Mouse (Mus musculus): Measurements from ENCODE around the gene Pirt.

Pirt gene

GRCm38 (mm10) chr11:66911811-66912210, at the start of gene Pirt:
Pirt (plus strand) TSS chr11:66911981.
- DNase-seq (ENCODE audit: low read depth), result no peak

GRCm38 (mm10) chr11:66871701-66872100, 40.1 kb upstream of the Pirt start:
- peak; percentile 9 for DNase-seq (ENCODE audit: low read depth)

- DNase-seq (ENCODE audit: low read depth), result no peak
These were observed 38.9 kb upstream of the Pirt start for GRCm38 (mm10) chr11:66872773-66873470.

DNA sequence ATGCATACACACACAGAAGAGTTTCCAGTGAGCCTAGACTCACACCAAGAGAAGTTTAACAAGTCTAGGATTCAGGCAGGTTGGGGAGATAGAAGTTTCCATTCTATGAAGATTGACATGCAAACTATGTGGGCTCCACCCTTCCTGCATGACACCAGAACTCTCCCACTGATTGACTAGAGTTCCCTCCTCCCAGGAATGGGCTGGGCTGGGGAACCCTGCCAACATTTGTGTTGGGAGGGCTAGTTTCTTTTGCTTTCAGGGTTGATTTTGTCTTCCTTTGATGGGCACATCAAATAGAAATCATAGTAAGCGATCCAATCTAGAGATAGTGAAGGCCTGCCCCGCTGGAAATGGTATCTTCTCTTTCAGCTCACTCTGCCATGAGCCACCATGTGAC, 30.5 kb upstream of the Pirt start:
- no peak for DNase-seq (ENCODE audit: low read depth)

DNA sequence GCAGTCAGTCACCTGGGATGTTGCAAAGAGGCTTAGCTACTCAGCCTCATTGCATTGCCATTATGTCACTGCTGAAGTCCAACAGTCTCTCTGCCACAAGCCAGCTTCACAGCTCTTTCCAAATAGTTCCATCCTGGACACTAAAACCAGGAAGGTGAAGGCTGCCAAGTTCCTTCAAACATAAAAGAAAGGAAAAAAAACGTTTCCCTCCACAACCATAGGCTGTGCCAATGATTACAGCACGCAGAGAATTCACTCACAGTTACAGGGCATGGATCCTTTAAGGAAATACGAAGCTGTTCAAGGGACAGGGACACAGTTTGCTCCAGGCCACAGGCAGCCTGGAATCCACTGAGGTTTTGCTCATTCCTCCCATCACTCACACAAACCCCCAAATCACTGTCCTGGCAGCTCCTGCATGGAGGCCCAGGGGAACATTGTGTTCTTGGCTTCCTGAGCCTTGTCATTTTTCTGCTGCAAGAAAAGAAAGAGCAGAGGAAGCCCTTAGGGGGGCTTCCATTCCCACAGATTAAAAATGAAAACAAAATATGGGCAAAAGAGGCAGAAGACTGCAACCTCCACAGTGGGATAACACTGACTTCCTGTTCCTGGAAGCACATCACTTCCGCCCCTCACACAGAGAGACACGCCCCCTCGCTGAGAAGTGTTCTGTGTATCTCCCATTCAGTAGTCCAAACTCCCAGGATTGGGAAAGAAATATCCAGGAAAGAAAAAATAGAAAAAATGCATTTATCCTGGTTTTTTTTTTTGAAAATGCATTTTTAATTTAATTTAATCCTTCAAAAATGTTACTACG, 29.3 kb upstream of the Pirt start:
- DNase-seq (ENCODE audit: low read depth), result no peak

GRCm38 (mm10) chr11:66892536-66892935, 19.2 kb upstream of the Pirt start:
- DNase-seq (ENCODE audit: low read depth), result no peak

- no peak for DNase-seq (ENCODE audit: low read depth)
These were observed 13.0 kb upstream of the Pirt start for GRCm38 (mm10) chr11:66898747-66899146.

- peak; percentile 22 for DNase-seq (ENCODE audit: low read depth)
These were observed 12.4 kb upstream of the Pirt start for GRCm38 (mm10) chr11:66899426-66899825.

DNA sequence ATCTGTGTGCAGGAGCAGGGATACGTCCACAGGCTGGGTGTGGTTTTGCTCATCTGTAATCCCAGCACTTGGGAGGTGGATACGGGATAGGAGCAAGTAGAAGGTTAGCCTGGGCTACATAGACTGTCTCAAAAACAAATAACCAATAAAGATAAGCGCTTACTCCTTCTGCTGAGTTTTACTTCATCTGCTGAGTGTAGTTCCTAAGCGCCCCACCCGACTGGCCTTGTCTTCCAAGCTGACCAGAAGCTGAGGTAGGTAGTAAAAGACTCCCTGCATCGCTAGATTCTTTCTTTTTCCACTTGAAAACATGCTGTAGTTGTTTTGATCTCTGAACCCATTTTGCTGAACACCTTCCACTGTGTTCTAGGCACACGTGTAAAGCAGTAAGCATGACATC, 9.0 kb upstream of the Pirt start:
- DNase-seq (ENCODE audit: low read depth), result no peak

DNA sequence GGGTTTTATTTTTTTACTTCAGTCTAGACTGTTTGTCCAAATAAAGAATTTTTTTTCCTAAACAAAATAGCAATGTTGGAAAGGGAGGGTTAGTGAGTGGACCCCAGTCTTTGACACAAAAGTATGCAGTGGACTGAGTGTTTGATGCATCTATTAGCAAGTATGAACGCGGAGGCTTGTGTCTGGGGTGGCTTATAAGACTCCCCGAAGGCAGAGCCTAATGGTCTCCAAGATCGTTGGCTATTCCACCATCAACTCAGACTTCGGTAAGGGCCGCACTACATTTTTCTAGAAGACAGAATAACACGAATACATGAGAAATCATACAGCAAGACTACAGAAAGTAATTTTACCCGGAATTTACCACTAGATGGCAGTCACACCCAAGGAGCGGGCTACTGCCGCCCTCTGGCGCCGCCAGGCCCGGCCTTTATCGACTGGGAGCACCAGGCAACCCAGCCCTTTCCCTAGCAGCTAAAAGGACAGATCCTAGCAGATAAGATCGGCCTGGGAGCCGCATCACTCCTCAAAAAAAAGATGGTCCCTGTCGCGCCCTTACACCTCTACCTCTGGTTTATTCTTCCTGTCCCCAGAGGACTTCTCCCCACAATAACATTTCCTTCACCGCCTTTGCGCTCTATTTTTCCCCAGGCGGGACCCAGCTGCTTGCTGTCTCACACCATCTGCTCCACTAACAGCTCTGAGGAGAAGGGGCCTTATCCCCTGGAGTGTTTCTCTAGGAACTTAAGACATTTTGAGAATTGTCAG, 6.0 kb upstream of the Pirt start:
- DNase-seq (ENCODE audit: low read depth), result peak; percentile 51

- DNase-seq (ENCODE audit: low read depth), result peak; percentile 39
These were observed 1.0 kb downstream of the Pirt start for GRCm38 (mm10) chr11:66912531-66913458.

DNA sequence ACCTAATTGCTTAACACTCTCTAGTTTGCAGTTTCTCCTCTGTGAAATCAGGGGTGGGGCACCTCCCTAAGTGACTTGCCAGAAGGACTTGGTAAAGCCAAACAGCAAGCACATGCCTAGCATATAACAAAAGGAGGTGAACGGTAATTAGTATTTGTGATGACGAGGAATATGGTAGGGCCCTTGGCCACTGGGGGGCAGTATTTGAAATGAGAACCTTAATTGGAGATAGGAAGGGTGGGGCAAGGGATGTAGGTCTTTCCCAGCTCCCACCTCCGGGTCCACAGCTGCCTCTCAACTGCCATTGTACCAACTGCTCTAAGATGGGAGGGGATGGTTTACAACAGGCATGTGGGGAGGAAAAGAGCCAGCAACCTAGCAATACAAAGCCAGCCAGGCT, 2.5 kb downstream of the Pirt start:
- DNase-seq (ENCODE audit: low read depth), result peak; percentile 20

DNA sequence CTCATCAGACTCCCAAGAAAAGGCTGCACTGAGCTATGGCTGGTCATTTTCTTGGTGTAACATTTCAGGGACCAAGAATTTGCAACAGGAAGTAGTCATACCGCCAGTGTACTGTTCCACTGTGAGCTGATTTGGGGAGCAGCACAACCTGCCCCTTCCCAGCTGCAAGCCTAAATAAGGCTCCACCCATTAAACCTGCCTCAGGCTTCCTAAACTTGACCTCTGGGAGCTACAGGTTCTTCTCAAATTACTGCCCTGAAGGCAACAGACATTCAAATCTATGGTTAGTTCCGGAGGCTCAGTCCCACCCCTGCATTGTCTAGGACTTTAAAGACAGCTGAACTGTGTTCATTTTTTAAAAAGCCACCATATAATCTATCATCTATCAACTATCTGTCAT, 8.2 kb downstream of the Pirt start:
- no peak for DNase-seq (ENCODE audit: low read depth)

DNA sequence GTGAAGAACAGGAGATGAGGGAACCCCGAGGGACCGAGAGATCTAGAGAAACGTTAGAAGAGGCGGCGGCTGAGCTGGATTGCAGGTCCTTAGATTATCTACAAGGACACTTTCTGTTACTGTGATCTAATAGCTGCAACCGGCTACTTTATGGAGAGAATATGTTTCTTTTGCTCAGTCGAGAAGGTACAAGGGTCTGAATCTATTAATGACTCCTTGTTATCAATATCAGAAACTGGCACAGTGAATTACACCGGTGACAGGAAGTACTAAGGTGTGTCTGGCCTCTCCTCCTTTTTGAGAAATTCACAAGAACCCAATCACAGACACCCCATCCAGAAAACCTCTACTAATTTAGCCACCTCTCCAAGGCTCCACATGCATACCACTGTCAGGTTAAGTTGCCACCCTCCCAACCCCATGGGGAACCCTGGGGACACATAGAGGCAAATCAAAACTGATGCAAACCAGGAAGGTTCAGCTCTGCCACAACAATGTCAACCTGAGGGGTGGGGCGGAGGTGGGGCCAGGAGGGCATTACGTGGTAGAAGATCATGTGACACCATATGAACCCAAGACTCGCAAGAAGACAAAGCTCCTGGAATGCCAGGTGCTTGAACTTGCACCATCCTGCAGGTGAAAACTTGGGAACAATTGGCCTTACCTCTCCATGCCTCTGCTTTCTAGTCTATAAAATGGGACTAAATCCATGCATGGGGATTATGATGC, 12.5 kb downstream of the Pirt start:
- DNase-seq (ENCODE audit: low read depth), result no peak

- no peak for DNase-seq (ENCODE audit: low read depth)
These were observed 16.5 kb downstream of the Pirt start for GRCm38 (mm10) chr11:66928311-66928710.

GRCm38 (mm10) chr11:66932827-66933599, 21.2 kb downstream of the Pirt start:
- DNase-seq (ENCODE audit: low read depth), result no peak

DNA sequence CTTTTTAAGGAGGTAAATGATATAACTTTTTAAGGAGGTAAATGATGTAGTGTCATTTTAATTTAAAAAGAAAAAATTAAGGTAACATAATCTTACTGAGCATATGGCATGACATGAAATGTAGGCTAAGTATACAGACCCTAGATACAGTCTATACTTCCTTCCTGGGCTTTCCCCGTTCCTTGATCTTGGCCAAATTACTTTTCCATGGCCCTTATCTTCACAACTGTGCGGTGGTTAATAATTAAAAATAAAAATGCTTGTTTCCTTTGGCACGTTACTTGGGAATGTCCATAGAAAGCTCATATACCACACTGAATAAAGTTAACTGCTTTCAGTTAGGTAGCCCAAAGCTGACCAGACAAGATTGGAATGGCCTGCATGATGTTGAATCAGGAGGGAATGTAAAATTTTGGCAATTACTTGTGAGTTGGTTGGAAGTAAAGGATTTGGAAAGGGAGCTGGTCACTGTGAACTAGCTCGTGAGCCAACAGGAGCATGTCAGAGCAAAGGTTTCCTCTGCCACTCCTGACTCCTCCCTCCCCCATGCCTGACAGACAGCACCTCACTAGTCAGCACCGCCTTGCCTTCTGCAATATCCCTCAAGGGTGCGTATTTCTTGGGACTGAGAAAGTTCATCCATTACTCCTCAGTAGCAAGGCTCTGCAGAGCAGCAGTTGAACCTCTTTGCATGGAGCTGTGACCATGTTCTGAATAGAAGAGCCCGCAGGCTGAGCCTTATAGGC, 22.8 kb downstream of the Pirt start:
- no peak for DNase-seq (ENCODE audit: low read depth)

DNA sequence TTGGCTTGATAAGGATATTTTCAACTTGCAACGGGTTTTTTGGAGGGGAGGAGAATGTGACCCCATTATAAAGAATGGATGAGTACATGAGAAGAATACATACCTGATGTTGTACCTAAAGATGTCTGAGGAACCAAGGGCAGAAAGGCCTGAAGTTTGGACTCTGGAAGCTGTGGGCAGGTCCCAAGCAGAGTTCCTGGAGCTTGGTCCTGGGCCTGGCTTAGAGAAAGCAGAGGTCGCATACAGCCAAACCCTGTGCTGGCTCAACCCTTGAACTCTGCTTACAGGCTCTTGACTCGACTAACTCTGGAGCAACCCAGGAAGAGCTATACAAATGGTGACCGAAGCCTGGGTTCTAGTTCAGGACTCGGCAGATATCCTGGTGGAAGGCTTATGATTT, 30.2 kb downstream of the Pirt start:
- DNase-seq (ENCODE audit: low read depth), result no peak

GRCm38 (mm10) chr11:66945224-66945767, 33.5 kb downstream of the Pirt start:
- DNase-seq (ENCODE audit: low read depth), result no peak

Data from c-Kit-positive CD71-positive TER-119-negative erythroid progenitor cells, embryonic 14.5 days (primary cell).